Mouse (Mus musculus) kidney, adult 2 months (tissue): ENCODE measurements around the gene Esrrg. TPM values are rescaled to one million over a fixed set of nuclear protein-coding genes. Genes with fewer than 3 reads are reported as not detected.

ENCODE experiments used
- DNase-seq: peaks from one replicate; pipeline ENCODE4 v3.0.0; 2021
- H3K27ac ChIP-seq: fragments of 200-500 bp; 2 replicates; pipeline ENCODE4 v1.5.1; 2012; ENCODE audit warnings: low read depth, low read length, control low read depth, inconsistent platforms; ENCODE audit not compliant: insufficient read depth
- H3K27me3 ChIP-seq: fragments of 200-500 bp; replicated peaks from 2 replicates; pipeline ENCODE4 v1.6.1; 2012; ENCODE audit warnings: mild to moderate bottlenecking, moderate library complexity, low read length, inconsistent platforms; ENCODE audit not compliant: control insufficient read depth, insufficient read depth
- H3K36me3 ChIP-seq: fragments of 200-500 bp; 2 replicates; pipeline ENCODE4 v1.6.1; 2012; ENCODE audit warnings: mild to moderate bottlenecking, moderate library complexity, low read length, inconsistent platforms; ENCODE audit not compliant: control insufficient read depth, insufficient read depth
- H3K4me1 ChIP-seq: fragments of 200-500 bp; 2 replicates; pipeline ENCODE4 v1.6.1; 2011; ENCODE audit warnings: low read length; ENCODE audit not compliant: control insufficient read depth, insufficient read depth
- H3K4me3 ChIP-seq: fragments of 200-500 bp; 2 replicates; pipeline ENCODE4 v1.5.1; 2011; ENCODE audit warnings: mild to moderate bottlenecking, low read depth, low read length, control low read depth; ENCODE audit not compliant: insufficient read depth
- CTCF ChIP-seq: fragments of 200-500 bp; conservative IDR thresholded peaks from 2 replicates; pipeline ENCODE4 v1.5.1; 2011; ENCODE audit warnings: low read depth, mild to moderate bottlenecking, control low read depth, low read length, moderate library complexity, mixed read lengths; ENCODE audit not compliant: insufficient read depth, insufficient read length
- POLR2A ChIP-seq: fragments of 200-500 bp; IDR thresholded peaks from one replicate; pipeline ENCODE4 v1.6.1; 2011; ENCODE audit warnings: low read depth, low read length, control low read depth
- WGBS: fragments of 180-500 bp; shearing (Covaris S2); methylation state at CpG from one replicate; pipeline ENCODE4 v1.1.7; 2018; 5-methylcytosine and 5-hydroxymethylcytosine counted together
- polyA plus RNA-seq: library from polyadenylated mRNA; depleted of rRNA; stranded (reverse); fragments of >200 nt; gene quantifications from 2 replicates; pipeline ENCODE4 v1.2.3, GENCODE M21; 2012; rRNA removed

The Esrrg gene
- polyA plus RNA-seq, result 19.5 and 24.2 TPM in 2 replicates

- H3K4me3 ChIP-seq, result peak within 1 kb of the TSS; percentile 91
- H3K36me3 ChIP-seq, result no peaks in the 10 kb centered on the region
- 5% methylated on average over 21 of the region's 21 CpGs for WGBS
- TF ChIP-seq CTCF, result 0 out of 2 replicates have a peak, but pooled peaks have one; percentile 15
- TF ChIP-seq POLR2A, result no peak
- H3K4me1 ChIP-seq, result peaks cover 28% of the 10 kb centered on the region
- peak within 1 kb of the TSS; percentile 99 for H3K27ac ChIP-seq
- no peaks in the 10 kb centered on the region for H3K27me3 ChIP-seq
- DNase-seq, result peak; percentile 69
These were observed at the start of gene Esrrg for GRCm38 (mm10) chr1:187608261-187608921. Gene Esrrg (plus strand): TSS chr1:187608791.

DNA sequence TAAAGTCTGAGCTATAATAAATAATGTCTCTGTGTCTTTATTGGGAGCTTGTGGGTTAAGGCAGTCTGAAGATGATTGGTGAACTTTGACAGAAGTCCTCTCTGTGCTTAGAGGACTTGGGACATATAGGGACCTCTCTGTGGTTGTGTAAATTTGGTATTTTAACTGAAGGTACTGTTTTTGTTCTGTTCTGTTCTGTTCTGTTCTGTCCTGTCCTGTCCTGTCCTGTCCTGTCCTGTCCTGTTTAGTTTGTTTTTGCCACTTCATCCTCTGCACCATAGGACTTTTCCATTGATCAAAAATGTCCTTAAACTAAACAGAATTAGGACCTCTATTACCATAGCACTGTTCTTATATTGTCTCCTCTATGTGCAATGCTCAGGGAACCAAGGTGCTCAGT is 24.6 kb upstream of the Esrrg start:
- Histone ChIP-seq H3K27ac (no peak overlapping the region), H3K4me1 (peaks cover 15% of the 10 kb centered on the region), H3K27me3 (no peaks in the 10 kb centered on the region), H3K36me3 (no peaks in the 10 kb centered on the region), H3K4me3 (no peak overlapping the region)
- TF ChIP-seq POLR2A, result no peak
- TF ChIP-seq CTCF, result no peak
- no peak for DNase-seq

GRCm38 (mm10) chr1:187586541-187587075 is 22.0 kb upstream of the Esrrg start:
- Histone ChIP-seq H3K36me3 (no peaks in the 10 kb centered on the region), H3K27ac (peak overlapping the region; percentile 95), H3K27me3 (no peaks in the 10 kb centered on the region), H3K4me3 (no peak overlapping the region), H3K4me1 (peaks cover 15% of the 10 kb centered on the region)
- TF ChIP-seq POLR2A (no peak), CTCF (no peak)
- 39% methylated on average over 8 of the region's 8 CpGs for WGBS
- peak; percentile 94 for DNase-seq

DNA sequence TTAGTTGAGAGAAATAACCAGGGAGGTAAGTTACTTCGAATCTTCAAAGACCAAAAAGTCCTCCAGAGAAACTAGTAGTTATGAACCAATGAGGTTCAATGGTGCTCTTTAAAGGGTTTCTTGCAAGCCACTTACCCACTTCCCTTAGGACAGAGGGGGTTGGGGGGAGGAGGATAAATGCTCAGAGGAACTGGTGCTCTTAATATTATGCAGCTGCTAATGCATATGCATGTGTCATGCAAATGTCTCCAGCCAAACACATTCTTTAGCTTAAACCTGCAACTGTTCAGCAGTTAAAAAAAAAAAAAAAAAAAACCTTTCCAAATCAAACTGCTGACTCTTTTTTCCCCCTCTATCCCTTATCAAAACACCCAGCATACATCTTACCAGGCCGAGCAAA is 5.6 kb upstream of the Esrrg start:
- Histone ChIP-seq H3K36me3 (no peaks in the 10 kb centered on the region), H3K27me3 (no peaks in the 10 kb centered on the region), H3K4me3 (no peak overlapping the region), H3K27ac (no peak overlapping the region), H3K4me1 (peaks cover 5% of the 10 kb centered on the region)
- WGBS, result 72% methylated on average over 2 of the region's 2 CpGs
- no peak for DNase-seq
- TF ChIP-seq CTCF (no peak), POLR2A (no peak)

DNA sequence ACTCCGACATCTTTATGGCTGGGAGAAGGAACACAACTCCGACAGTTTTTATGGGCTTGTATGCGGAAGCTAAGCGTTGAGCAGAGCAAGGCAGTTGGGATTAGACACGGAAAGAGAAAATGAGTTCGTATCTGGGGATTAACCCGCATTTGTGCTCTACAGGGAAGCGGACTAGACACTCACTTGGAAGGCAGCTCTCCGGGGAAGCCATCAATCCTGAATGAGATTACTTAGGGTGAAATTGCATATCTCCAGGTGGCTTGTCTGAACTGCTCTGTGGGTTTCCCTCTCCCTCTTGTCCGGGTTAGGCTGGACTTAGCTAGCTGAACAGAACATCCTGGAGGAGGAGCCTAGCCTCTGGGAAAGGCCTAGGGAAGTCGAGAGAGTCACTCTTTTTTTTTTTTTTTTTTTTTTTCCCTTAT is 4.5 kb upstream of the Esrrg start:
- no peaks in the 10 kb centered on the region for H3K36me3 ChIP-seq
- no peak for DNase-seq
- H3K4me3 ChIP-seq, result no peak overlapping the region
- 47% methylated on average over 11 of the region's 11 CpGs for WGBS
- H3K27me3 ChIP-seq, result no peaks in the 10 kb centered on the region
- H3K4me1 ChIP-seq, result peaks cover 7% of the 10 kb centered on the region
- H3K27ac ChIP-seq, result no peak overlapping the region
- no peak for TF ChIP-seq CTCF
- no peak for TF ChIP-seq POLR2A

- WGBS, result 69% methylated on average over 24 of the region's 24 CpGs
- DNase-seq, result no peak
These were observed 3.8 kb upstream of the Esrrg start for GRCm38 (mm10) chr1:187604691-187605310.

GRCm38 (mm10) chr1:187605391-187606270 is 3.0 kb upstream of the Esrrg start:
- Histone ChIP-seq H3K36me3 (no peaks in the 10 kb centered on the region), H3K4me1 (peaks cover 10% of the 10 kb centered on the region), H3K27me3 (no peaks in the 10 kb centered on the region), H3K4me3 (no peak overlapping the region), H3K27ac (no peak overlapping the region)
- TF ChIP-seq CTCF (no peak), POLR2A (no peak)
- 41% methylated on average over 32 of the region's 32 CpGs for WGBS
- DNase-seq, result no peak

More at GRCm38 (mm10) chr1:187604691-187605310, 3.8 kb upstream of the Esrrg start:
- TF ChIP-seq CTCF (no peak), POLR2A (no peak)
- Histone ChIP-seq H3K4me3 (no peak overlapping the region), H3K27me3 (no peaks in the 10 kb centered on the region), H3K27ac (no peak overlapping the region), H3K36me3 (no peaks in the 10 kb centered on the region), H3K4me1 (peaks cover 7% of the 10 kb centered on the region)
